Mouse (Mus musculus) lung, adult 2 months (tissue): ENCODE measurements around the gene Napsa.

ENCODE experiments used
- CTCF ChIP-seq: fragments of 200-500 bp; IDR thresholded peaks from 2 replicates; pipeline ENCODE4 v1.5.1; 2011; ENCODE audit warnings: mild to moderate bottlenecking, low read length, control low read depth; ENCODE audit not compliant: insufficient read depth
- POLR2A ChIP-seq: fragments of 200-500 bp; IDR thresholded peaks from 2 replicates; pipeline ENCODE4 v1.6.1; 2011; ENCODE audit warnings: low read depth, mild to moderate bottlenecking, control low read depth, low read length, borderline replicate concordance; ENCODE audit errors: extremely low read depth

DNA sequence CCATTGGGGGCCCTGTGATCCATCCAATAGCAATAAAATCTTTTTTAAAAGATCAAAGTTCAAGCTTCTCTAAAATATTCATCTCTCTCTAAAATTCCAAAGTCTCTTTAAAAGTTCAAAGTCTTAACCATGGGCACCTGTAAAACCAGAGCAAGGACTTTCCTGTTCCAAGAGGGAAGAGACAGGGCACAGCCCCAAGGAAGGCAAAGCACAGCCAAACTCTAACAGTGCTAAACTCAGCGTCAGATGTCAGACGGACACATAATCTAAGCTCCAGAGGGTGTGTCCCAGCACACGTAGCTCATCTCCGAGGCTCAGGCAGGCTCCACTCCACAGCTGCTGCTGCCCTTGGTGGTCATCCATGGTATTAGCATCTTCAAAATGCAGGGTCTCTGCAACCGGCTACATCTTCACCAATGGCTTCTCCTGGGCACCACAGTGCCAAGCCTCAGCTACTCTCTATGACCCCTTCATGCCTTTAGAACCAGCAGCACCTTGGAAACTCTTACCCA lies 4.2 kb downstream of the Napsa start:
- TF ChIP-seq CTCF (no peak), POLR2A (no peak)
